Mouse (Mus musculus) heart, embryonic 16.5 days (tissue): ENCODE measurements around the gene Dtl. TPM values are rescaled to one million over a fixed set of nuclear protein-coding genes. Genes with fewer than 3 reads are reported as not detected.
A peak's percentile ranks its signal among the peaks of the same experiment; 100 is the strongest.

Experiments used
- ATAC-seq: fragments of 200-750 bp; cut with Nextera tagmentation; replicated peaks from 2 replicates; pipeline ENCODE4 v1.8.0; 2017; ENCODE audit warnings: moderate number of reproducible peaks; ENCODE audit not compliant: insufficient read depth, low FRiP score; ENCODE audit errors: extremely low read depth
- H3K27ac ChIP-seq: fragments of 300-500 bp; sonication (generic); 2 replicates; pipeline ENCODE4 v1.5.1; 2014; ENCODE audit warnings: mild to moderate bottlenecking, low read length, control low read depth, moderate library complexity
- H3K27me3 ChIP-seq: fragments of 300-500 bp; sonication (generic); 2 replicates; pipeline ENCODE4 v1.6.1; 2014; ENCODE audit warnings: low read length, mixed read lengths; ENCODE audit not compliant: control insufficient read depth, insufficient read depth
- H3K36me3 ChIP-seq: fragments of 300-500 bp; sonication (generic); 2 replicates; pipeline ENCODE4 v1.6.1; 2014; ENCODE audit not compliant: control insufficient read depth, insufficient read depth
- H3K4me1 ChIP-seq: fragments of 300-500 bp; sonication (generic); 2 replicates; pipeline ENCODE4 v1.6.1; 2014; ENCODE audit warnings: low read length, mixed read lengths; ENCODE audit not compliant: control insufficient read depth, insufficient read depth
- H3K4me2 ChIP-seq: fragments of 300-500 bp; sonication (generic); 2 replicates; pipeline ENCODE4 v1.6.1; 2014; ENCODE audit warnings: low read depth, mild to moderate bottlenecking, control low read depth, low read length
- H3K4me3 ChIP-seq: fragments of 300-500 bp; sonication (generic); 2 replicates; pipeline ENCODE4 v1.5.1; 2014; ENCODE audit warnings: mild to moderate bottlenecking, control low read depth, low read length
- H3K9ac ChIP-seq: fragments of 300-500 bp; sonication (generic); 2 replicates; pipeline ENCODE4 v1.6.1; 2014; ENCODE audit warnings: low read length, control low read depth
- H3K9me3 ChIP-seq: fragments of 300-500 bp; sonication (generic); replicated peaks from 2 replicates; pipeline ENCODE4 v1.6.1; 2016; ENCODE audit warnings: low read length; ENCODE audit not compliant: control insufficient read depth
- WGBS: fragments of 180-500 bp; shearing (Covaris S2); extraction: QIAGEN DNeasy Blood & Tissue Kit; methylation state at CpG from one replicate; pipeline ENCODE4 v1.1.7; 2014; 5-methylcytosine and 5-hydroxymethylcytosine counted together
- polyA plus RNA-seq: library from polyadenylated mRNA; unstranded; fragments of >200 nt; fragmentation: Nextera tagmentation; extraction: Ambion mirVana; gene quantifications from 2 replicates; pipeline ENCODE4 v1.2.1, GENCODE M21; 2015

Gene Dtl
- polyA plus RNA-seq, 1 experiment from 2014 or later: 26.9 TPM

- H3K9ac ChIP-seq: no peak overlapping the region
- H3K4me1 ChIP-seq: 0 out of 2 replicates have a peak, but pooled peaks cover 6% of the 10 kb centered on the region
- H3K27ac ChIP-seq: no peak overlapping the region
- H3K4me2 ChIP-seq: no peak overlapping the region
- 94% methylated on average over 2 of the region's 2 CpGs for WGBS
- H3K27me3 ChIP-seq: no peaks in the 10 kb centered on the region
- H3K36me3 ChIP-seq: peaks cover 6% of the 10 kb centered on the region; the same call in 1 of the 2 replicates
- ATAC-seq: no peak
- H3K4me3 ChIP-seq: no peak overlapping the region
- H3K9me3 ChIP-seq: no peaks in the 10 kb centered on the region
Observed at GRCm38 (mm10) chr1:191569625-191570024, 5.7 kb downstream of the Dtl start.

GRCm38 (mm10) chr1:191567859-191568258 lies 7.5 kb downstream of the Dtl start:
- ATAC-seq: no peak
- no peaks in the 10 kb centered on the region for H3K9me3 ChIP-seq
- H3K4me2 ChIP-seq: no peak overlapping the region
- 74% methylated on average over 1 of the region's 1 CpGs for WGBS
- H3K9ac ChIP-seq: no peak overlapping the region
- no peaks in the 10 kb centered on the region for H3K27me3 ChIP-seq
- H3K36me3 ChIP-seq: peaks cover 6% of the 10 kb centered on the region; the same call in 1 of the 2 replicates
- no peak overlapping the region for H3K27ac ChIP-seq
- H3K4me1 ChIP-seq: 0 out of 2 replicates have a peak, but pooled peaks cover 4% of the 10 kb centered on the region
- no peak overlapping the region for H3K4me3 ChIP-seq

GRCm38 (mm10) chr1:191562823-191563365 lies 12.4 kb downstream of the Dtl start:
- WGBS: 41% methylated on average over 6 of the region's 6 CpGs
- no peak overlapping the region for H3K4me2 ChIP-seq
- H3K36me3 ChIP-seq: peaks cover 9% of the 10 kb centered on the region; the same call in 1 of the 2 replicates
- ATAC-seq: no peak
- H3K27ac ChIP-seq: no peak overlapping the region
- no peaks in the 10 kb centered on the region for H3K9me3 ChIP-seq
- H3K4me3 ChIP-seq: no peak overlapping the region
- no peaks in the 10 kb centered on the region for H3K27me3 ChIP-seq
- H3K9ac ChIP-seq: no peak overlapping the region
- H3K4me1 ChIP-seq: no peaks in the 10 kb centered on the region

- no peak overlapping the region for H3K4me3 ChIP-seq
- no peak overlapping the region for H3K4me2 ChIP-seq
- H3K27me3 ChIP-seq: no peaks in the 10 kb centered on the region
- no peaks in the 10 kb centered on the region for H3K4me1 ChIP-seq
- H3K9me3 ChIP-seq: no peaks in the 10 kb centered on the region
- ATAC-seq: no peak; the same call in 1 of the 2 replicates
- no peak overlapping the region for H3K9ac ChIP-seq
- 67% methylated on average over 5 of the region's 5 CpGs for WGBS
- no peak overlapping the region for H3K27ac ChIP-seq
- H3K36me3 ChIP-seq: peaks cover 9% of the 10 kb centered on the region; the same call in 1 of the 2 replicates
Observed at GRCm38 (mm10) chr1:191559779-191560178, 15.6 kb downstream of the Dtl start.

GRCm38 (mm10) chr1:191557109-191557508 lies 18.2 kb downstream of the Dtl start:
- H3K9me3 ChIP-seq: no peaks in the 10 kb centered on the region
- H3K27ac ChIP-seq: no peak overlapping the region
- no peak overlapping the region for H3K4me3 ChIP-seq
- H3K27me3 ChIP-seq: no peaks in the 10 kb centered on the region
- peak; percentile 55; the same call in 1 of the 2 replicates for ATAC-seq
- WGBS: 61% methylated on average over 8 of the region's 8 CpGs
- no peak overlapping the region for H3K9ac ChIP-seq
- H3K36me3 ChIP-seq: peaks cover 16% of the 10 kb centered on the region; the same call in 1 of the 2 replicates
- no peaks in the 10 kb centered on the region for H3K4me1 ChIP-seq
- no peak overlapping the region for H3K4me2 ChIP-seq

- Histone ChIP-seq H3K4me2 (peak overlapping the region; percentile 17; the same call in 1 of the 2 replicates), H3K4me3 (no peak overlapping the region), H3K27ac (peak overlapping the region; percentile 65), H3K27me3 (no peaks in the 10 kb centered on the region), H3K4me1 (peaks cover 2% of the 10 kb centered on the region), H3K36me3 (peaks cover 15% of the 10 kb centered on the region), H3K9ac (no peak overlapping the region), H3K9me3 (no peaks in the 10 kb centered on the region)
- 28% methylated on average over 4 of the region's 4 CpGs for WGBS
- no peak; the same call in 1 of the 2 replicates for ATAC-seq
Observed at GRCm38 (mm10) chr1:191550786-191551185, 24.6 kb downstream of the Dtl start.

- Histone ChIP-seq H3K4me3 (no peak overlapping the region), H3K27me3 (no peaks in the 10 kb centered on the region), H3K36me3 (peaks cover 17% of the 10 kb centered on the region), H3K4me2 (no peak overlapping the region), H3K4me1 (peaks cover 13% of the 10 kb centered on the region), H3K9me3 (no peaks in the 10 kb centered on the region), H3K27ac (peak overlapping the region; percentile 57), H3K9ac (no peak overlapping the region)
- no peak for ATAC-seq
- WGBS: 46% methylated on average over 3 of the region's 3 CpGs
Observed at GRCm38 (mm10) chr1:191543747-191544146, 31.6 kb downstream of the Dtl start.

- Histone ChIP-seq H3K4me3 (no peak overlapping the region), H3K9me3 (no peaks in the 10 kb centered on the region), H3K4me2 (no peak overlapping the region), H3K36me3 (peaks cover 9% of the 10 kb centered on the region; the same call in 1 of the 2 replicates), H3K9ac (no peak overlapping the region), H3K27me3 (no peaks in the 10 kb centered on the region), H3K27ac (no peak overlapping the region), H3K4me1 (peaks cover 13% of the 10 kb centered on the region)
- WGBS: 56% methylated on average over 4 of the region's 4 CpGs
- no peak for ATAC-seq
Observed at GRCm38 (mm10) chr1:191541619-191542018, 33.7 kb downstream of the Dtl start.

GRCm38 (mm10) chr1:191541014-191541413 lies 34.3 kb downstream of the Dtl start:
- WGBS: 77% methylated on average over 9 of the region's 9 CpGs
- peaks cover 9% of the 10 kb centered on the region; the same call in 1 of the 2 replicates for H3K36me3 ChIP-seq
- no peak overlapping the region for H3K4me3 ChIP-seq
- no peak overlapping the region for H3K27ac ChIP-seq
- H3K9me3 ChIP-seq: no peaks in the 10 kb centered on the region
- H3K9ac ChIP-seq: no peak overlapping the region
- no peaks in the 10 kb centered on the region for H3K27me3 ChIP-seq
- no peak for ATAC-seq
- H3K4me2 ChIP-seq: no peak overlapping the region
- H3K4me1 ChIP-seq: peaks cover 13% of the 10 kb centered on the region
